Mouse (Mus musculus): ENCODE measurements around the gene Bex6. TPM values are rescaled to one million over a fixed set of nuclear protein-coding genes. Genes with fewer than 3 reads are reported as not detected.

The Bex6 gene
- not detected in 2 replicates for polyA plus RNA-seq (2015; fragmentation: Nextera tagmentation; extraction: Ambion mirVana)

DNA sequence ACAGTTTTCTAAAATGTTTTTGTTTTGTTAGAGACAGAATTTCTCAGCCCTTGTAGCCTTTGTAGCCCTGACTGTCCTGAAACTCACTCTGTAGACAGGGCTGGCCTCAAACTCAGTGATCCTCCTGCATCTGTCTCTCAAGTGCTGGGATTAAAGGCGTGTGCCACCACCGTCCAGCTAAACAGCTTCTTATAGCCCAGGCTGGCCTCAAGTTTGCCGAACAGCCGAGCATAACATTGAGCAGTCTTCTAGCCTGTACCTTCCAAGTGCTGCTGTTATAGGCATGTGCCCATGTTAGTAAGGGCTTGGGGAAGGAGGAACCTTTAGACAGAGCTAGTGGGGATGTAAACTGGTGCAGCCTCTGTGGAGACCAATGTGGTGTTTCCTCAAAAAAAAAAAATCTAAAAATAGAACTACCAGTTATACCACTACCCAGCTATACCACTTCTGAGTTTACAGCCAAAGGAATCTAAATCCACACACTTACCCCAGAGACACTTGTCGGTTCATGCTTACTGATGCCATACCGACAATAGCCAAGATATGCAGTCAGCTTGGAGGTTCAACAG is at the start of gene Bex6:
Gene Bex6 (plus strand): TSS at position 491 of the 569 bp plus-strand sequence.
- Histone ChIP-seq H3K36me3 (ENCODE audit: control insufficient read depth, insufficient read depth) (no peaks in the 10 kb centered on the region), H3K9ac (replicated peaks; ENCODE audit: low read depth, low read length) (no peak within 1 kb of the TSS), H3K27me3 (replicated peaks; ENCODE audit: control insufficient read depth, insufficient read depth, low read length) (no peaks in the 10 kb centered on the region), H3K4me2 (ENCODE audit: low read length) (no peak within 1 kb of the TSS), H3K4me3 (replicated peaks; ENCODE audit: low read length) (no peak within 1 kb of the TSS), H3K9me3 (ENCODE audit: control insufficient read depth, low read length) (peaks cover 3% of the 10 kb centered on the region; the same call in 1 of the 2 replicates), H3K4me1 (replicated peaks; ENCODE audit: control insufficient read depth, insufficient read depth, low read length) (no peaks in the 10 kb centered on the region), H3K27ac (ENCODE audit: low read length) (no peak within 1 kb of the TSS)
- WGBS: 91% methylated on average over 6 of the region's 6 CpGs
- ATAC-seq: no peak

DNA sequence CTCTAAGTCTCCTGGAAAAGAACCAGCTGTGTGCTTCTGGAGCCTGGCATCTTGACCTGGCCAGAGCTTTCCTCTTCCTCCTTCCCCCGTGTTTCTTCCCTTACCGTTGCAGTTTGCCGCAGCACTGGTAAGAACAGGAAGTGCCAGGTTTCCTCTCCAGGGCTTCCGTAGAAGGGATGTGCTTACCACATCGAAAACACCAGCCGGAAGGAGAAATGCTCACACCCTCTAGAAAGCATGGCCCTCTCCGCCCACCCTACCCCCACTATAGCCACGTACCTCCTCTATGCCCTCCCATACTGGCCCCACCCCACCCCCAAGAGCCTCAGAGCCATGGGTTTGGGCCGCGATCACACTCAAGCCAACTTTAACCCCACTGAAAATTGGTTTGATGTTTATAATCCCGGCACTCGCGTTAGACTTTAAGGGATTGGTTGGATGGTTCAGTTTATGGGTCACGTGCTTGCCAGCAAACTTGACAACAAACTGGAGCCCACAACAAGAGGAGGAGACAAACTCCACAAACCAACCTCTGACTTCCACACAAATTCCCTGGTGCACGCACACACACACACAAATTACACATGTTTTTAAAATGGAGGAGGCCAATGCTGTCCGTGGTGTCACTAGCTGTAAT is 49.3 kb upstream of the Bex6 start:
- ATAC-seq: no peak
- H3K36me3 ChIP-seq (ENCODE audit: control insufficient read depth, insufficient read depth): no peaks in the 10 kb centered on the region
- H3K4me3 ChIP-seq (replicated peaks; ENCODE audit: low read length): no peak overlapping the region
- H3K4me2 ChIP-seq (ENCODE audit: low read length): no peak overlapping the region
- H3K9me3 ChIP-seq (ENCODE audit: control insufficient read depth, low read length): no peaks in the 10 kb centered on the region
- no peak overlapping the region for H3K9ac ChIP-seq (replicated peaks; ENCODE audit: low read depth, low read length)
- WGBS: 78% methylated on average over 16 of the region's 16 CpGs
- H3K27me3 ChIP-seq (replicated peaks; ENCODE audit: control insufficient read depth, insufficient read depth, low read length): no peaks in the 10 kb centered on the region
- H3K4me1 ChIP-seq (replicated peaks; ENCODE audit: control insufficient read depth, insufficient read depth, low read length): no peaks in the 10 kb centered on the region
- no peak overlapping the region for H3K27ac ChIP-seq (ENCODE audit: low read length)

DNA sequence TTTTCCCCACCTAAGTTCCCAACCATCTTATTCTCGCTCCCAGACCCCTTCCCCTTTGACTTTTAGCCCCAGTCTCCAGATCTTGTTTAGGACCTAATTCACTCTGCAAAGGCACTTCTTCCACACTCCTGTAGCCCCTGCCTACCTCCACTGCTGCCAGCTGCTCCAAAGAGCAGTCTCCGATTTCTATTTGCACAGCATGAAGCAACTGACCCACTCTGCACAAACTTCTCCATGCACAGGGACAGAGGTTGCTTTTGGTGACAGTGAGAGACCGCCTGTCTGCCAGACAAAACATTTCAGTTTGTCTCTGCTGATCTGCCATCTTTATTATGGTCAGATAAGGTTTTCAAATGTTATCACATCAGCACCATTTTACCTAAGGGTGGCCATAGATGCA is 46.5 kb upstream of the Bex6 start:
- no peaks in the 10 kb centered on the region for H3K27me3 ChIP-seq (replicated peaks; ENCODE audit: control insufficient read depth, insufficient read depth, low read length)
- H3K27ac ChIP-seq (ENCODE audit: low read length): no peak overlapping the region
- no peaks in the 10 kb centered on the region for H3K4me1 ChIP-seq (replicated peaks; ENCODE audit: control insufficient read depth, insufficient read depth, low read length)
- no peak overlapping the region for H3K9ac ChIP-seq (replicated peaks; ENCODE audit: low read depth, low read length)
- no peak for ATAC-seq
- H3K4me3 ChIP-seq (replicated peaks; ENCODE audit: low read length): no peak overlapping the region
- WGBS: 87% methylated on average over 3 of the region's 3 CpGs
- no peak overlapping the region for H3K4me2 ChIP-seq (ENCODE audit: low read length)
- H3K9me3 ChIP-seq (ENCODE audit: control insufficient read depth, low read length): no peaks in the 10 kb centered on the region
- no peaks in the 10 kb centered on the region for H3K36me3 ChIP-seq (ENCODE audit: control insufficient read depth, insufficient read depth)

GRCm38 (mm10) chr16:32135842-32136357 is 43.7 kb upstream of the Bex6 start:
- no peak overlapping the region for H3K4me3 ChIP-seq (replicated peaks; ENCODE audit: low read length)
- no peaks in the 10 kb centered on the region for H3K4me1 ChIP-seq (replicated peaks; ENCODE audit: control insufficient read depth, insufficient read depth, low read length)
- WGBS: 81% methylated on average over 7 of the region's 7 CpGs
- H3K9ac ChIP-seq (replicated peaks; ENCODE audit: low read depth, low read length): no peak overlapping the region
- H3K4me2 ChIP-seq (ENCODE audit: low read length): no peak overlapping the region
- ATAC-seq: no peak
- H3K36me3 ChIP-seq (ENCODE audit: control insufficient read depth, insufficient read depth): no peaks in the 10 kb centered on the region
- no peaks in the 10 kb centered on the region for H3K9me3 ChIP-seq (ENCODE audit: control insufficient read depth, low read length)
- H3K27me3 ChIP-seq (replicated peaks; ENCODE audit: control insufficient read depth, insufficient read depth, low read length): no peaks in the 10 kb centered on the region
- no peak overlapping the region for H3K27ac ChIP-seq (ENCODE audit: low read length)

- no peak for ATAC-seq
- WGBS: 97% methylated on average over 1 of the region's 1 CpGs
- Histone ChIP-seq H3K36me3 (ENCODE audit: control insufficient read depth, insufficient read depth) (no peaks in the 10 kb centered on the region), H3K9ac (replicated peaks; ENCODE audit: low read depth, low read length) (no peak overlapping the region), H3K4me2 (ENCODE audit: low read length) (no peak overlapping the region), H3K27ac (ENCODE audit: low read length) (no peak overlapping the region), H3K9me3 (ENCODE audit: control insufficient read depth, low read length) (no peaks in the 10 kb centered on the region), H3K4me1 (replicated peaks; ENCODE audit: control insufficient read depth, insufficient read depth, low read length) (no peaks in the 10 kb centered on the region), H3K27me3 (replicated peaks; ENCODE audit: control insufficient read depth, insufficient read depth, low read length) (no peaks in the 10 kb centered on the region), H3K4me3 (replicated peaks; ENCODE audit: low read length) (no peak overlapping the region)
Measured at GRCm38 (mm10) chr16:32138954-32139353, 40.7 kb upstream of the Bex6 start.

GRCm38 (mm10) chr16:32143766-32144165 is 35.9 kb upstream of the Bex6 start:
- H3K36me3 ChIP-seq (ENCODE audit: control insufficient read depth, insufficient read depth): no peaks in the 10 kb centered on the region
- H3K4me1 ChIP-seq (replicated peaks; ENCODE audit: control insufficient read depth, insufficient read depth, low read length): 0 out of 2 replicates have a peak, but pooled peaks cover 3% of the 10 kb centered on the region
- no peak overlapping the region for H3K9ac ChIP-seq (replicated peaks; ENCODE audit: low read depth, low read length)
- H3K27ac ChIP-seq (ENCODE audit: low read length): no peak overlapping the region
- H3K9me3 ChIP-seq (ENCODE audit: control insufficient read depth, low read length): no peaks in the 10 kb centered on the region
- no peak overlapping the region for H3K4me3 ChIP-seq (replicated peaks; ENCODE audit: low read length)
- no peak overlapping the region for H3K4me2 ChIP-seq (ENCODE audit: low read length)
- 92% methylated on average over 15 of the region's 15 CpGs for WGBS
- no peaks in the 10 kb centered on the region for H3K27me3 ChIP-seq (replicated peaks; ENCODE audit: control insufficient read depth, insufficient read depth, low read length)
- ATAC-seq: no peak

DNA sequence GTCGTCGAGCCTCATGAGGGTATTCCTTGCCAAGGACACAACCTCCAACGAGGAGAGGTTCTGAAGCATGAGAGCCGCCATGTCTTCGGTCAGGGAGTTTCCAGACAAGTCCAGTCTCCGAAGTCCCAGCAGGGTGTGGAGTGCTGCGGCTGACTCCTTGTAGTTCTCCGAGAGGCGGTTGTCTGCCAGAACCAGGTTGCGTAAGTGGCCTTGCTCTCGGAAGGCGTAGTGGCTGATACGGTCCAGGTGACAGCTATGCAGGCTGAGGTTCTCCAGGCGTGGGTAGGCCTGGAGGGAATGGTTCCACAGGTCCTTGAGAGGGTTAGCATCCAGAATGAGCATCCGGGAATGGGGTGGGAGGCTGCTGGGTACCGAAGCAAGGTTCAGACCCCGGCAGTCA is 35.0 kb upstream of the Bex6 start:
- no peaks in the 10 kb centered on the region for H3K27me3 ChIP-seq (replicated peaks; ENCODE audit: control insufficient read depth, insufficient read depth, low read length)
- 92% methylated on average over 17 of the region's 17 CpGs for WGBS
- H3K27ac ChIP-seq (ENCODE audit: low read length): no peak overlapping the region
- no peak overlapping the region for H3K4me2 ChIP-seq (ENCODE audit: low read length)
- no peak for ATAC-seq
- no peak overlapping the region for H3K4me3 ChIP-seq (replicated peaks; ENCODE audit: low read length)
- no peak overlapping the region for H3K9ac ChIP-seq (replicated peaks; ENCODE audit: low read depth, low read length)
- 0 out of 2 replicates have a peak, but pooled peaks cover 3% of the 10 kb centered on the region for H3K4me1 ChIP-seq (replicated peaks; ENCODE audit: control insufficient read depth, insufficient read depth, low read length)
- H3K9me3 ChIP-seq (ENCODE audit: control insufficient read depth, low read length): no peaks in the 10 kb centered on the region
- H3K36me3 ChIP-seq (ENCODE audit: control insufficient read depth, insufficient read depth): no peaks in the 10 kb centered on the region

DNA sequence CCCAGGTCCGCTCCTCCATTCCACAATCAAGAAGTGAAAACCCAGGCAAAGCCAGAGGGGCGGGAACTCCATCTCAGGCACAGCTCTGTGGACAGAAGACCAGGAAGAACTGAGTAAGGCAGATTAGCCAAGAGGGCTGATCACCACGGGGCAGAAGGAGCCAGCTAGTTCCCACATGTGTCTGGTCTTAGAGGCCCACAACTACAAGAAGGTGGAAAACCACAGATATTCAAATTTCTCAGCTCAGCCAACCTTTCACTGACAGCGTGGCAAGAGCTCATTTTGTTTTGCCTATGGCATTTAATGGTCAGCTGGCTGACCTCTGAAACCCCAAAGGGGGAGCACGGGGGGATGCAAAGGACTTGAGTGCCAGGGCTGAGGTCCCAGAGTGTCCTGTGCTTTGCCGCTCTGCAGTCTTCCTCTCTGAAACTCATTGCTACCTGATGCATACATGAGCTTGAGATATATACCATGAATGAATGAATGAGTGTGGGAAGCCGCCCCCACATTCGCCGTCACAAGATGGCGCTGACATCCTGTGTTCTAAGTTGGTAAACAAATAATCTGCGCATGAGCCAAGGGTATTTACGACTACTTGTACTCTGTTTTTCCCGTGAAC is 31.9 kb upstream of the Bex6 start:
- H3K27ac ChIP-seq (ENCODE audit: low read length): no peak overlapping the region
- ATAC-seq: no peak
- H3K9me3 ChIP-seq (ENCODE audit: control insufficient read depth, low read length): no peaks in the 10 kb centered on the region
- no peak overlapping the region; the same call in 1 of the 2 replicates for H3K4me3 ChIP-seq (replicated peaks; ENCODE audit: low read length)
- WGBS: 65% methylated on average over 10 of the region's 13 CpGs
- H3K9ac ChIP-seq (replicated peaks; ENCODE audit: low read depth, low read length): no peak overlapping the region
- 0 out of 2 replicates have a peak, but pooled peaks cover 3% of the 10 kb centered on the region for H3K4me1 ChIP-seq (replicated peaks; ENCODE audit: control insufficient read depth, insufficient read depth, low read length)
- no peaks in the 10 kb centered on the region for H3K36me3 ChIP-seq (ENCODE audit: control insufficient read depth, insufficient read depth)
- peak overlapping the region; percentile 39 for H3K4me2 ChIP-seq (ENCODE audit: low read length)
- H3K27me3 ChIP-seq (replicated peaks; ENCODE audit: control insufficient read depth, insufficient read depth, low read length): no peaks in the 10 kb centered on the region

- Histone ChIP-seq H3K36me3 (ENCODE audit: control insufficient read depth, insufficient read depth) (no peaks in the 10 kb centered on the region), H3K4me1 (replicated peaks; ENCODE audit: control insufficient read depth, insufficient read depth, low read length) (peaks cover 23% of the 10 kb centered on the region), H3K27ac (ENCODE audit: low read length) (peak overlapping the region; percentile 8; the same call in 1 of the 2 replicates), H3K27me3 (replicated peaks; ENCODE audit: control insufficient read depth, insufficient read depth, low read length) (no peaks in the 10 kb centered on the region), H3K9ac (replicated peaks; ENCODE audit: low read depth, low read length) (no peak overlapping the region), H3K4me3 (replicated peaks; ENCODE audit: low read length) (no peak overlapping the region), H3K9me3 (ENCODE audit: control insufficient read depth, low read length) (no peaks in the 10 kb centered on the region), H3K4me2 (ENCODE audit: low read length) (no peak overlapping the region)
- ATAC-seq: no peak
- 68% methylated on average over 1 of the region's 1 CpGs for WGBS
Measured at GRCm38 (mm10) chr16:32153976-32154375, 25.6 kb upstream of the Bex6 start.

Data from forebrain, embryonic 16.5 days (tissue).